Mouse (Mus musculus): ENCODE measurements around the gene Serpinb2. TPM values are rescaled to one million over a fixed set of nuclear protein-coding genes. Genes with fewer than 3 reads are reported as not detected.

The Serpinb2 gene
- polyA plus RNA-seq, 2 experiments from 2014 or later, result not detected

- no peak for ATAC-seq
These were observed 71.7 kb downstream of the Serpinb2 start for GRCm38 (mm10) chr1:107582900-107583299.

GRCm38 (mm10) chr1:107583958-107584376 is 72.7 kb downstream of the Serpinb2 start:
- ATAC-seq, result no peak

- no peak for ATAC-seq
These were observed 73.7 kb downstream of the Serpinb2 start for GRCm38 (mm10) chr1:107584932-107585331.

Other genes starting within 250 kb of the Serpinb2 start
- not detected for gene Serpinb3b, start 233.1 kb upstream of the Serpinb2 start, polyA plus RNA-seq (2017; shearing (Covaris generic))
- not detected for gene Serpinb3c, start 233.1 kb upstream of the Serpinb2 start, polyA plus RNA-seq (2017; shearing (Covaris generic))
- gene Serpinb11, start 150.2 kb upstream of the Serpinb2 start, polyA plus RNA-seq (2017; shearing (Covaris generic)), result not detected
- gene Serpinb7, start 111.8 kb upstream of the Serpinb2 start, polyA plus RNA-seq (2017; shearing (Covaris generic)), result not detected
- not detected for gene Serpinb8, start 78.6 kb downstream of the Serpinb2 start, polyA plus RNA-seq (2017; shearing (Covaris generic))